Mouse (Mus musculus) heart, embryonic 15.5 days (tissue): ENCODE measurements at regions not wholly inside any gene's neighbourhood (a gene's known extent, or its start where the extent isn't known, plus 50 kb on each side); places are given as distances from the start of the nearest gene placed in this dataset.
A peak's percentile ranks its signal among the peaks of the same experiment; 100 is the strongest.

Source experiments
- ATAC-seq: fragments of 200-750 bp; cut with Nextera tagmentation; replicated peaks from 2 replicates; pipeline ENCODE4 v1.8.0; 2017; ENCODE audit warnings: low read depth, moderate TSS enrichment; ENCODE audit not compliant: insufficient number of reproducible peaks, insufficient read depth, low FRiP score
- H3K27ac ChIP-seq: fragments of 300-500 bp; sonication (generic); 2 replicates; pipeline ENCODE4 v1.5.1; 2015; ENCODE audit warnings: mild to moderate bottlenecking, inconsistent platforms
- H3K27me3 ChIP-seq: fragments of 300-500 bp; sonication (generic); 2 replicates; pipeline ENCODE4 v1.6.1; 2015; ENCODE audit warnings: inconsistent platforms
- H3K36me3 ChIP-seq: fragments of 300-500 bp; sonication (generic); 2 replicates; pipeline ENCODE4 v1.6.1; 2015; ENCODE audit warnings: mild to moderate bottlenecking, inconsistent platforms
- H3K4me1 ChIP-seq: fragments of 300-500 bp; sonication (generic); replicated peaks from 2 replicates; pipeline ENCODE4 v1.6.1; 2015; ENCODE audit warnings: inconsistent platforms
- H3K4me2 ChIP-seq: fragments of 300-500 bp; sonication (generic); 2 replicates; pipeline ENCODE4 v1.6.1; 2015; ENCODE audit warnings: inconsistent platforms, mild to moderate bottlenecking, moderate library complexity
- H3K4me3 ChIP-seq: fragments of 300-500 bp; sonication (generic); 2 replicates; pipeline ENCODE4 v1.5.1; 2015; ENCODE audit warnings: mild to moderate bottlenecking, inconsistent platforms
- H3K9ac ChIP-seq: fragments of 300-500 bp; sonication (generic); 2 replicates; pipeline ENCODE4 v1.6.1; 2015; ENCODE audit warnings: mild to moderate bottlenecking, inconsistent platforms
- H3K9me3 ChIP-seq: fragments of 300-500 bp; sonication (generic); replicated peaks from 2 replicates; pipeline ENCODE4 v1.6.1; 2016; ENCODE audit warnings: inconsistent platforms
- WGBS: fragments of 180-500 bp; shearing (Covaris S2); methylation state at CpG from one replicate; pipeline ENCODE4 v1.1.7; 2015; ENCODE audit warnings: mixed read lengths; 5-methylcytosine and 5-hydroxymethylcytosine counted together

DNA sequence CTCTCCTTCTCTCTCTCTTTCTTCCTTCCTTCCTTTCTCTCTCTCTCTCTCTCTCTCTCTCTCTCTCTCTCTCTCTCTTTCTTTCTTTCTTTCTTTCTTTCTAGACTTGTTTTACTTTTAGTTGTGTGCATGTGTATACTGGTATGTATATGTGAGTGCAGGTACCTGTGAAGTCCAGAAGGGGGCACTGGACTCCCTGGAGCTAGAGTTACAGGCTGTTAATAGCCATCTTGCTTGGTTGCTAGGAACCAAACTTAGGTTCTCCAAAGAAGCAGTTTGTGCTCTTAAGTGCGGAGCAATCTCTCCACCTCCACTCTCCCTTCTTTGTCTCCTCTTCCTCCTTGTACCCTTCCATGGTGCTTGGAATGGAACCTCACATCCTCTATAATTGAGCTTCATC is 77.2 kb downstream of the Gm10604 start:
- no peaks in the 10 kb centered on the region for H3K9me3 ChIP-seq
- ATAC-seq = no peak
- 100% methylated on average over 1 of the region's 1 CpGs for WGBS

GRCm38 (mm10) chr4:11903401-11903800 is 77.7 kb downstream of the Gm10604 start:
- H3K36me3 ChIP-seq = no peaks in the 10 kb centered on the region

More for the DNA sequence above, 77.2 kb downstream of the Gm10604 start:
- H3K4me2 ChIP-seq = no peak overlapping the region
- H3K4me3 ChIP-seq = no peak overlapping the region
- H3K27ac ChIP-seq = no peak overlapping the region
- H3K9ac ChIP-seq = no peak overlapping the region
- H3K27me3 ChIP-seq = no peaks in the 10 kb centered on the region
- no peaks in the 10 kb centered on the region for H3K36me3 ChIP-seq
- H3K4me1 ChIP-seq = peaks cover 5% of the 10 kb centered on the region

GRCm38 (mm10) chr4:11899979-11900624 is 81.0 kb downstream of the Gm10604 start:
- ATAC-seq = 0 out of 2 replicates have a peak, but pooled peaks have one; percentile 43

More at GRCm38 (mm10) chr4:11903401-11903800, 77.7 kb downstream of the Gm10604 start:
- Histone ChIP-seq H3K4me1 (peaks cover 5% of the 10 kb centered on the region), H3K9ac (no peak overlapping the region), H3K27ac (no peak overlapping the region), H3K4me2 (no peak overlapping the region), H3K4me3 (no peak overlapping the region), H3K9me3 (no peaks in the 10 kb centered on the region), H3K27me3 (no peaks in the 10 kb centered on the region)
- no peak for ATAC-seq
- 90% methylated on average over 5 of the region's 5 CpGs for WGBS

GRCm38 (mm10) chr4:11897231-11897630 is 83.8 kb downstream of the Gm10604 start:
- no peak overlapping the region for H3K27ac ChIP-seq
- H3K9me3 ChIP-seq = no peaks in the 10 kb centered on the region
- peaks cover 10% of the 10 kb centered on the region for H3K4me1 ChIP-seq
- H3K9ac ChIP-seq = no peak overlapping the region
- H3K4me2 ChIP-seq = no peak overlapping the region
- ATAC-seq = no peak
- no peaks in the 10 kb centered on the region for H3K27me3 ChIP-seq
- no peaks in the 10 kb centered on the region for H3K36me3 ChIP-seq
- H3K4me3 ChIP-seq = no peak overlapping the region

More at GRCm38 (mm10) chr4:11899979-11900624, 81.0 kb downstream of the Gm10604 start:
- H3K4me3 ChIP-seq = peak overlapping the region; percentile 9
- peak overlapping the region; percentile 41 for H3K4me2 ChIP-seq
- no peaks in the 10 kb centered on the region for H3K9me3 ChIP-seq
- no peak overlapping the region for H3K9ac ChIP-seq
- no peaks in the 10 kb centered on the region for H3K27me3 ChIP-seq
- no peaks in the 10 kb centered on the region for H3K36me3 ChIP-seq
- 9% methylated on average over 10 of the region's 10 CpGs for WGBS
- peaks cover 10% of the 10 kb centered on the region for H3K4me1 ChIP-seq
- peak overlapping the region; percentile 33; the same call in 1 of the 2 replicates for H3K27ac ChIP-seq

- 65% methylated on average over 6 of the region's 6 CpGs for WGBS
- peaks cover 10% of the 10 kb centered on the region for H3K4me1 ChIP-seq
- no peak overlapping the region for H3K4me3 ChIP-seq
- H3K27me3 ChIP-seq = no peaks in the 10 kb centered on the region
- no peak overlapping the region for H3K9ac ChIP-seq
- H3K36me3 ChIP-seq = no peaks in the 10 kb centered on the region
- no peak overlapping the region for H3K27ac ChIP-seq
- H3K4me2 ChIP-seq = no peak overlapping the region
- no peak for ATAC-seq
- no peaks in the 10 kb centered on the region for H3K9me3 ChIP-seq
These were observed 84.9 kb downstream of the Gm10604 start for GRCm38 (mm10) chr4:11895857-11896825.

DNA sequence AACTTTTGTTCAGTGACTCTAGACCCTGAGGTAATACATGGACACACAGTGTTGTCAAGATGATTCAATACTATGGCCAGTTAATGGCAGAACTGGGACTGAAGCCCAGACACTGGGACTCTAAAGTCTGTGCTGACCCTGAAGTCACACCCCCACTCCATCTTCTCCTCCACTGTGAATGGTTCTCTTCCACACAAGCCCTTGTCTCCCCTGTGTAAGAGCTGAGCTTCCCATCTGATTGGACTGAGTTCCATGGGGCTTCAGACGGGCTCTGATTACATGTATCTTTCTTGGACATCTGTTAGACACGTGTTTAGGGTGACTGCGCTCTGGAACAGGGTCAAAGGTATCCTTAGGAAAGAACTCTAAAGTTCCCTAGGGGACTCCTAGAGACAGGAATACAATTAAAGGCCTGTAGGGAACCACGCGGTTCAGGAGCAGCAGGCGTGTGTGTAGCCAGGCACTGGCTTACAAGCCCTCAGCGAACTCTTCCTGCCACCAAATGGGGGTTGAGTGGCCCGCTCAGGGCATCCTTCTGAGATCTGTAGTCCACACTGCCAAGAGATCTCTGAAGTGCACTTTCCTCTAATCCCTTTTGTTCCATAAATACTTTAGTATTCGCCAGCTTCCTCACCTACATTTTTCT is 87.4 kb downstream of the Gm10604 start:
- no peak for ATAC-seq
- no peak overlapping the region for H3K27ac ChIP-seq
- H3K4me1 ChIP-seq = peaks cover 9% of the 10 kb centered on the region
- H3K9me3 ChIP-seq = no peaks in the 10 kb centered on the region
- H3K4me2 ChIP-seq = no peak overlapping the region
- H3K9ac ChIP-seq = no peak overlapping the region
- WGBS = 65% methylated on average over 9 of the region's 9 CpGs
- H3K36me3 ChIP-seq = no peaks in the 10 kb centered on the region
- H3K4me3 ChIP-seq = no peak overlapping the region
- H3K27me3 ChIP-seq = no peaks in the 10 kb centered on the region

DNA sequence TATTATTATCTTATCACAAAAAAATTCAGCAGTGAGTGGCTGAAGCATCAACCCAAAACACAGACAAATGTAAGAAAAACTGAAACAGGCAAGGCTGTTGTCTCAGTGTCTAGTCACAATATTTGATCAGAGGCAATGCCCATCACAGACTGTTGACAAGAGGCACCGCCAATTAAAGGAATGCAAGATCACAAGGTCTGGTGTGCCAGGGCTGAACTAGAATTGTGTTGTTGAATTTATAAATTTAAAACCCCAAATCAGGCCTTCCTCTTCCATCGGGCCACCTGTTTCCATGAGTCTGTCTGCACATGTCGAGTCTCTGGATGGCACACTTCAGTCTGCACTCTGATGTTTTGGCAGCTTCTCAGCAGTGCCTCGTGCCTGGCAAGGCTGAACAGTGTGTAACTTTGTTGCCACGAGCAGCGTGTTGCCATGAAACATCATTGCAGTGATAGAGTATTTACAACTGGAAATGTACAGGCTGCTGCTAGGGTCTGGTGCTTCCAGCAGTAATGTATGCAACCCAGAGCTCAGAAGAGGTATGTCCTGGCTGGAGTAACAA is 91.9 kb downstream of the Gm10604 start:
- no peaks in the 10 kb centered on the region for H3K27me3 ChIP-seq
- H3K4me2 ChIP-seq = no peak overlapping the region
- peaks cover 21% of the 10 kb centered on the region for H3K4me1 ChIP-seq
- no peaks in the 10 kb centered on the region for H3K9me3 ChIP-seq
- no peaks in the 10 kb centered on the region for H3K36me3 ChIP-seq
- 45% methylated on average over 6 of the region's 6 CpGs for WGBS
- no peak overlapping the region for H3K27ac ChIP-seq
- ATAC-seq = peak; percentile 56; the same call in 1 of the 2 replicates
- no peak overlapping the region for H3K4me3 ChIP-seq
- no peak overlapping the region for H3K9ac ChIP-seq

DNA sequence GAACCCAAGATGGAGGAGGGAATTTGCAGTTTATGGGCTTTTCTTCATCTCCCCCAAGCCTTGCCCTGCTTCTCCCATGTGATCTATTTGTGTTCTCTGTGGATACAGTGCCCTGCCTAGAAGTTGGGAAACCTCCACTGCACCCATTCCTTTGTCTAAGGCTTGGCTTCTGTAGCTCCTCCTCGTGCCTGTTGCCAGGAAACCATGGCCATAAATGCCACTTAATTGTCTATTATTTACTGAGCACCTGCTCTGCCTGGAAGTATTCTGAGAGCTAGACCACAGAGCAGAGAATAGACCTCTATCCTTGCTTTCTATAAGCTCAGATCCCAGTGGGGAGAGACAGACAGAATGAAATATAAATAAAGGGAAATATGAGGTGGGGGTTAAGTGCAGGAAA is 93.7 kb downstream of the Gm10604 start:
- H3K27me3 ChIP-seq = no peaks in the 10 kb centered on the region
- H3K4me2 ChIP-seq = no peak overlapping the region
- H3K4me3 ChIP-seq = no peak overlapping the region
- ATAC-seq = no peak
- no peaks in the 10 kb centered on the region for H3K9me3 ChIP-seq
- H3K27ac ChIP-seq = no peak overlapping the region
- 74% methylated on average over 1 of the region's 1 CpGs for WGBS
- no peak overlapping the region for H3K9ac ChIP-seq
- H3K4me1 ChIP-seq = peaks cover 21% of the 10 kb centered on the region
- H3K36me3 ChIP-seq = no peaks in the 10 kb centered on the region

DNA sequence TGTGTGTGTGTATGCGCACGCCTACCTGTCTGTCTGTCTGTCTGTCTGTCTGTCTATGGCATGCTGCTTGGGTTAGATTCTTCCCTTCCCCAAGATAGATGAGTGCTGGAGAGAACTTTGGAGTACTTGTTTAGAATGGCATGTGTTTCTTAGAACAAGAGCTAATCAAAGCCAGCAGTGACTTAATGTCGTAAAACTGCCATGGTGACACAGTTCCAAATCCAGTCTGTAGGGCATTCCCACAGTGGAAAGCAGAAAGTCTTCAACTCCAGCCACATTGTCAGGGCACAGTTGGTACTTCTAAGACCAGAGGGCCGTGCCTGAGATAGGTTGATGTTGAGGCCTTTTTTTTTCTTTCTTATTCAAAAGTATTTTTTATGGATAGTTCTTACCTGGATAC is 95.6 kb downstream of the Gm10604 start:
- H3K27ac ChIP-seq = peak overlapping the region; percentile 60
- 0 out of 2 replicates have a peak, but pooled peaks have one; percentile 41 for ATAC-seq
- no peaks in the 10 kb centered on the region for H3K27me3 ChIP-seq
- H3K4me2 ChIP-seq = no peak overlapping the region
- no peak overlapping the region for H3K9ac ChIP-seq
- WGBS = 61% methylated on average over 4 of the region's 4 CpGs
- no peaks in the 10 kb centered on the region for H3K9me3 ChIP-seq
- H3K4me3 ChIP-seq = no peak overlapping the region
- peaks cover 21% of the 10 kb centered on the region for H3K4me1 ChIP-seq
- H3K36me3 ChIP-seq = no peaks in the 10 kb centered on the region

DNA sequence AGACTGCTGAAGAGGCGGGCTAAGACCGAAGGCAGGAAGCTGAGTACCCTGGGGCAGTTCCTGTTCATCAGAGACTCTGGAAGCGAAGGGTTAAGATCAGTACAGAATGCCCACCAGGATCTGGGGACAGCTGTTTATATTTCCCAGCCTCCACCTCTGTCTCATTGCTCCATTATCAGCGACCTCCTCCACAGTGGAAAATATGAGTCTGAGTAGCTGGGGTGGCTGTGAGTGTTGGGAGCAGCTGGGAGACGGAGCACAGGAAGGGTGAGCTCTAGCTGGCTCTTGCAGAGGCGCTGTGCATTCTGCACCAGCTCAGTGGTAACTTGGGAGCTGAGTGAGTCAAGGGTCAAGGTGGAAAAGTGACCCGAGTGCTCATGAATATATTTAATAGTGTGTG is 96.2 kb downstream of the Gm10604 start:
- H3K36me3 ChIP-seq = no peaks in the 10 kb centered on the region
- H3K4me1 ChIP-seq = peaks cover 21% of the 10 kb centered on the region
- H3K27ac ChIP-seq = peak overlapping the region; percentile 60
- 26% methylated on average over 7 of the region's 7 CpGs for WGBS
- H3K9me3 ChIP-seq = no peaks in the 10 kb centered on the region
- no peak overlapping the region for H3K4me3 ChIP-seq
- no peaks in the 10 kb centered on the region for H3K27me3 ChIP-seq
- peak overlapping the region; percentile 7; the same call in 1 of the 2 replicates for H3K4me2 ChIP-seq
- no peak overlapping the region for H3K9ac ChIP-seq
- peak; percentile 74 for ATAC-seq

GRCm38 (mm10) chr4:11883295-11883694 is 97.8 kb downstream of the Gm10604 start:
- 61% methylated on average over 5 of the region's 5 CpGs for WGBS

More at GRCm38 (mm10) chr4:11883295-11883694, 97.8 kb downstream of the Gm10604 start:
- H3K27me3 ChIP-seq = no peaks in the 10 kb centered on the region
- no peaks in the 10 kb centered on the region for H3K36me3 ChIP-seq
- peaks cover 21% of the 10 kb centered on the region for H3K4me1 ChIP-seq
- no peak overlapping the region for H3K4me3 ChIP-seq
- H3K9ac ChIP-seq = no peak overlapping the region
- ATAC-seq = no peak
- H3K9me3 ChIP-seq = no peaks in the 10 kb centered on the region
- no peak overlapping the region for H3K4me2 ChIP-seq
- H3K27ac ChIP-seq = 0 out of 2 replicates have a peak overlapping the region, but pooled peaks have one; percentile 3
